Mouse (Mus musculus) retina, embryonic 14.5 days (tissue): ENCODE measurements at regions not wholly inside any gene's neighbourhood (a gene's known extent, or its start where the extent isn't known, plus 50 kb on each side); places are given as distances from the start of the nearest gene placed in this dataset.

ENCODE experiments used
- DNase-seq: peaks from one replicate; pipeline ENCODE4 v3.0.0-alpha.2; 2015; ENCODE audit warnings: low spot score

GRCm38 (mm10) chrX:163669886-163670285 is 91.2 kb downstream of the Rnf138rt1 start:
- peak; percentile 56 for DNase-seq
